Mouse (Mus musculus) stomach, embryonic 14.5 days (tissue): ENCODE data around the gene Mslnl. TPM values are rescaled to one million over a fixed set of nuclear protein-coding genes. Genes with fewer than 3 reads are reported as not detected.
A peak's percentile ranks its signal among the peaks of the same experiment; 100 is the strongest.
"Not testable (repeated sequence)": the region's sequence is repeated elsewhere in the genome, so short reads cannot be mapped to it uniquely, and the experiment has no call there.

ENCODE experiments used
- ATAC-seq: fragments of 200-750 bp; cut with Nextera tagmentation; 2 replicates; pipeline ENCODE4 v1.8.0; 2017; ENCODE audit warnings: low read depth, moderate TSS enrichment; ENCODE audit not compliant: insufficient number of reproducible peaks, insufficient read depth, low FRiP score
- H3K27ac ChIP-seq: fragments of 300-500 bp; sonication (generic); 2 replicates; pipeline ENCODE4 v1.5.1; 2014; ENCODE audit warnings: mild to moderate bottlenecking, low read length, moderate library complexity, mixed read lengths
- H3K27me3 ChIP-seq: fragments of 300-500 bp; sonication (generic); 2 replicates; pipeline ENCODE4 v1.6.1; 2014; ENCODE audit warnings: low read length, control low read depth, mixed read lengths; ENCODE audit not compliant: control insufficient read depth, insufficient read depth
- H3K36me3 ChIP-seq: fragments of 300-500 bp; sonication (generic); 2 replicates; pipeline ENCODE4 v1.6.1; 2014; ENCODE audit warnings: mild to moderate bottlenecking, control low read depth, low read length, moderate library complexity, mixed read lengths; ENCODE audit not compliant: control insufficient read depth, insufficient read depth
- H3K4me1 ChIP-seq: fragments of 300-500 bp; sonication (generic); 2 replicates; pipeline ENCODE4 v1.6.1; 2014; ENCODE audit warnings: low read length, control low read depth, mixed read lengths; ENCODE audit not compliant: control insufficient read depth, insufficient read depth
- H3K4me2 ChIP-seq: fragments of 300-500 bp; sonication (generic); replicated peaks from 2 replicates; pipeline ENCODE4 v1.6.1; 2014; ENCODE audit warnings: low read depth, low read length, control low read depth
- H3K4me3 ChIP-seq: fragments of 300-500 bp; sonication (generic); 2 replicates; pipeline ENCODE4 v1.5.1; 2014; ENCODE audit warnings: low read depth, low read length, control low read depth
- H3K9ac ChIP-seq: fragments of 300-500 bp; sonication (generic); replicated peaks from 2 replicates; pipeline ENCODE4 v1.6.1; 2014; ENCODE audit warnings: low read depth, mild to moderate bottlenecking, control low read depth, low read length, moderate library complexity, mixed read lengths
- H3K9me3 ChIP-seq: fragments of 300-500 bp; sonication (generic); 2 replicates; pipeline ENCODE4 v1.6.1; 2016; ENCODE audit warnings: low read depth, low read length, control low read depth; ENCODE audit not compliant: control insufficient read depth
- WGBS: fragments of 180-500 bp; shearing (Covaris S2); extraction: QIAGEN DNeasy Blood & Tissue Kit; methylation state at CpG from one replicate; pipeline ENCODE4 v1.1.7; 2014; 5-methylcytosine and 5-hydroxymethylcytosine counted together
- polyA plus RNA-seq: library from polyadenylated mRNA; unstranded; fragments of >200 nt; fragmentation: Nextera tagmentation; extraction: Ambion mirVana; gene quantifications from 2 replicates; pipeline ENCODE4 v1.2.1, GENCODE M21; 2014

Mslnl gene
- polyA plus RNA-seq, 1 experiment from 2014 or later = not detected

DNA sequence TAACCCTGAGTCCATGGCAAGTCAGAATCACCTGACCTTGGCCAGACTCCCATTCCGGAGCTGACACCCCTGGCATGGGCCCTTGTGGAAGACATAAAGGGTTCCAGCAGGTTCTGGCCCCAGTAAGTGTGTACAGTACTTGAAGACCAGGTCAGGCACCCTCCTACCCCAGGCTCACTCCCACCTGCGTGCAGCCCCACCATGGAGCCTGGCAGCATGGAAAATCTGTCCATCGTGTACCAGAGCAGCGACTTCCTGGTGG, 7.9 kb upstream of the Mslnl start:
- peak overlapping the region; percentile 58 for H3K4me3 ChIP-seq
- H3K9me3 ChIP-seq = no peaks in the 10 kb centered on the region
- H3K27ac ChIP-seq = no peak overlapping the region
- peaks cover 11% of the 10 kb centered on the region for H3K4me1 ChIP-seq
- ATAC-seq = no peak
- WGBS = 30% methylated on average over 4 of the region's 4 CpGs
- peak overlapping the region; percentile 82 for H3K4me2 ChIP-seq
- no peaks in the 10 kb centered on the region; the same call in 1 of the 2 replicates for H3K36me3 ChIP-seq
- H3K9ac ChIP-seq = peak overlapping the region; percentile 77
- no peaks in the 10 kb centered on the region for H3K27me3 ChIP-seq

GRCm38 (mm10) chr17:25732082-25732481, 3.8 kb upstream of the Mslnl start:
- Histone ChIP-seq H3K9ac (no peak overlapping the region), H3K4me2 (no peak overlapping the region), H3K27ac (no peak overlapping the region), H3K4me3 (no peak overlapping the region), H3K36me3 (no peaks in the 10 kb centered on the region; the same call in 1 of the 2 replicates), H3K4me1 (peaks cover 6% of the 10 kb centered on the region), H3K27me3 (no peaks in the 10 kb centered on the region), H3K9me3 (no peaks in the 10 kb centered on the region)
- no peak for ATAC-seq
- 11% methylated on average over 2 of the region's 2 CpGs for WGBS

GRCm38 (mm10) chr17:25735246-25735645, 596 bp upstream of the Mslnl start:
- Histone ChIP-seq H3K4me1 (no peaks in the 10 kb centered on the region), H3K27me3 (no peaks in the 10 kb centered on the region), H3K9ac (no peak overlapping the region), H3K27ac (no peak overlapping the region), H3K9me3 (no peaks in the 10 kb centered on the region), H3K36me3 (no peaks in the 10 kb centered on the region), H3K4me2 (no peak overlapping the region), H3K4me3 (no peak overlapping the region)
- ATAC-seq = no peak
- WGBS = 84% methylated on average over 5 of the region's 5 CpGs

DNA sequence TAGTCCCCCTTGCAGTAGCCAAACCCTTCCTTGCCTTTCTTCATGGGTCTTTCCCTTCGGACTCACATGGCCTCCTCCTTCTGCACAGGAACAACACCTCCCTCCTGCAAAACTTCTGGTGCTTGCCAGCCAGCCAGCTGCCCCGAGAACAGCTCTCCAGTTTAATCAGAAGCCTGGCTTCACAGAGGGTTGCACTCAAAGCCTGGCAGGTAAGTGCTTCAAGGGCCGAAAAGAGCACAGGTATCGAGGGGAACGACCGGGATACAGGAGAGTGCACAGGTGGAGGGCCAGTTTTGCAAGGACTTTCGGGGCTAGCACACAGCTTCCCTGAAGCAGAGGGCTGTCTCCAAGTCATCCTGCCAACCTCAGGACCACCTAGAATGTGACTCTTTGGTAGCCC, 3.0 kb downstream of the Mslnl start:
- H3K9ac ChIP-seq = no peak overlapping the region
- no peaks in the 10 kb centered on the region for H3K27me3 ChIP-seq
- no peaks in the 10 kb centered on the region for H3K36me3 ChIP-seq
- no peak overlapping the region for H3K4me2 ChIP-seq
- no peaks in the 10 kb centered on the region for H3K9me3 ChIP-seq
- ATAC-seq = no peak
- no peak overlapping the region for H3K4me3 ChIP-seq
- H3K4me1 ChIP-seq = no peaks in the 10 kb centered on the region
- H3K27ac ChIP-seq = no peak overlapping the region
- WGBS = 72% methylated on average over 7 of the region's 7 CpGs

GRCm38 (mm10) chr17:25741471-25741870, 5.6 kb downstream of the Mslnl start:
- not testable (repeated sequence) for H3K4me3 ChIP-seq, H3K4me1 ChIP-seq, ATAC-seq, H3K27ac ChIP-seq, H3K9me3 ChIP-seq, H3K4me2 ChIP-seq, H3K36me3 ChIP-seq, H3K27me3 ChIP-seq, H3K9ac ChIP-seq
- WGBS = 70% methylated on average over 12 of the region's 12 CpGs

DNA sequence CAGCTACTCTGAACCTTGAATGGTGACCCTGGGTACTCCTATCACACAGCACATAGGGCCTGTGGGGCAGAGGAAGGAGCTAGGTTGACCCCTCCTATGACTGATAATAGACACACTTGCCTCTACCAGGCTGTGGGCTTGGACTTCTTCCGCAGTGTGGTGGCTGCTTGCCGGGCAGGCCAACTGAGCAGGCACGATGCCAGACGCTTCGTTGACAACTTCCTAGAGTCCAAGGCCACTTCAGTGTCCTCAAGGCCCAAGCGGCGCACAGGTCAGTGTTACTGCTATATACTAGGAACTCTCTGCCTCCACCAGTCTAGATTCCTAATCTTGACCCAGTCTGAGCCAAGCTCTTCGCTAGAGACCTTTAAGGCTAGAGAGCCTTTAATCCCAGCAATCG, 8.0 kb downstream of the Mslnl start:
- ATAC-seq = no peak
- Histone ChIP-seq H3K27me3 (no peaks in the 10 kb centered on the region), H3K27ac (no peak overlapping the region), H3K4me3 (no peak overlapping the region), H3K9ac (no peak overlapping the region), H3K9me3 (no peaks in the 10 kb centered on the region), H3K4me2 (no peak overlapping the region), H3K4me1 (no peaks in the 10 kb centered on the region), H3K36me3 (no peaks in the 10 kb centered on the region)
- 90% methylated on average over 9 of the region's 9 CpGs for WGBS

GRCm38 (mm10) chr17:25744311-25744710, 8.5 kb downstream of the Mslnl start:
- Histone ChIP-seq H3K4me3 (no peak overlapping the region), H3K27ac (no peak overlapping the region), H3K9me3 (no peaks in the 10 kb centered on the region), H3K4me1 (no peaks in the 10 kb centered on the region), H3K9ac (no peak overlapping the region), H3K4me2 (no peak overlapping the region), H3K27me3 (no peaks in the 10 kb centered on the region), H3K36me3 (no peaks in the 10 kb centered on the region)
- 79% methylated on average over 10 of the region's 10 CpGs for WGBS
- no peak for ATAC-seq

- no peak overlapping the region for H3K27ac ChIP-seq
- no peaks in the 10 kb centered on the region for H3K9me3 ChIP-seq
- peaks cover 5% of the 10 kb centered on the region for H3K4me1 ChIP-seq
- H3K27me3 ChIP-seq = no peaks in the 10 kb centered on the region
- no peak overlapping the region for H3K4me2 ChIP-seq
- ATAC-seq = no peak
- 92% methylated on average over 4 of the region's 4 CpGs for WGBS
- no peak overlapping the region for H3K9ac ChIP-seq
- no peak overlapping the region for H3K4me3 ChIP-seq
- no peaks in the 10 kb centered on the region for H3K36me3 ChIP-seq
These were observed 12.4 kb downstream of the Mslnl start for GRCm38 (mm10) chr17:25748238-25748637.

DNA sequence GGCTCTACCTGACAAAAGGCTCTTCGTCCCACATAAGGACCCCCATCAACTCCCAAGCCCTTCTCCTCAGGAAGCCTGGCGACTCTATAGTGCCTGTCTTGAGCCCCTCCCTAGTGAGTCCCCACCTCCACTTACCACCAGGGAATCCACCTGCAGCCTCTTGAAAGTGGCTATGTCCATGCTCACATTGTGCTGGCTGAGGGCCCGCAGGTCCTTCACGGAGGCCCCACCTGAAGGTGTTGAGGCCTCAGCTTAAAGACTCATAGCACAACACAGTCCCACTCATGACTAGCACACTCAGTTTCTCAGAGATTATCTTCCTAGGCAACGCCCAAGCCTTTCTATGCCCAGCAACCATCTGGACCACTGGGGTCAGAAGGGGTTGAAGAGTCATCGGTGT, 13.5 kb downstream of the Mslnl start:
- 89% methylated on average over 6 of the region's 6 CpGs for WGBS

More for the DNA sequence above, 13.5 kb downstream of the Mslnl start:
- Histone ChIP-seq H3K9ac (no peak overlapping the region), H3K4me1 (peaks cover 5% of the 10 kb centered on the region), H3K36me3 (no peaks in the 10 kb centered on the region), H3K9me3 (no peaks in the 10 kb centered on the region), H3K4me2 (no peak overlapping the region), H3K27ac (no peak overlapping the region), H3K27me3 (no peaks in the 10 kb centered on the region), H3K4me3 (no peak overlapping the region)
- no peak for ATAC-seq
